Mouse (Mus musculus) hindbrain, embryonic 10.5 days (tissue): ENCODE data around the gene Gpc1. TPM values are rescaled to one million over a fixed set of nuclear protein-coding genes. Genes with fewer than 3 reads are reported as not detected.
A peak's percentile ranks its signal among the peaks of the same experiment; 100 is the strongest.

Experiments
- DNase-seq: peaks from one replicate; pipeline ENCODE4 v3.0.0-alpha.2; 2017; ENCODE audit warnings: low spot score
- H3K27ac ChIP-seq: fragments of 300-500 bp; sonication (generic); 2 replicates; pipeline ENCODE4 v1.5.1; 2016; ENCODE audit warnings: mild to moderate bottlenecking, moderate library complexity
- H3K27me3 ChIP-seq: fragments of 300-500 bp; sonication (generic); 2 replicates; pipeline ENCODE4 v1.6.1; 2016; ENCODE audit warnings: mild to moderate bottlenecking; ENCODE audit not compliant: poor library complexity, insufficient read depth, severe bottlenecking
- H3K36me3 ChIP-seq: fragments of 300-500 bp; sonication (generic); 2 replicates; pipeline ENCODE4 v1.6.1; 2016; ENCODE audit warnings: mild to moderate bottlenecking, moderate library complexity
- H3K4me1 ChIP-seq: fragments of 300-500 bp; sonication (generic); replicated peaks from 2 replicates; pipeline ENCODE4 v1.6.1; 2016; ENCODE audit warnings: mild to moderate bottlenecking
- H3K4me3 ChIP-seq: fragments of 300-500 bp; sonication (generic); 2 replicates; pipeline ENCODE4 v1.5.1; 2016; ENCODE audit warnings: mild to moderate bottlenecking, moderate library complexity
- H3K9me3 ChIP-seq: fragments of 300-500 bp; sonication (generic); 2 replicates; pipeline ENCODE4 v1.6.1; 2016; ENCODE audit warnings: mild to moderate bottlenecking, moderate library complexity
- WGBS: fragments of 180-500 bp; shearing (Covaris S2); methylation state at CpG from one replicate; pipeline ENCODE4 v1.1.7; 2016; 5-methylcytosine and 5-hydroxymethylcytosine counted together
- polyA plus RNA-seq: library from polyadenylated mRNA; unstranded; fragments of >200 nt; fragmentation: Nextera tagmentation; extraction: Ambion mirVana; gene quantifications from 2 replicates; pipeline ENCODE4 v1.2.1, GENCODE M21; 2016

Gpc1 gene
- polyA plus RNA-seq, 1 experiment from 2014 or later: 72.1 TPM

GRCm38 (mm10) chr1:92805181-92805580 lies 26.3 kb upstream of the Gpc1 start:
- DNase-seq: no peak
- 83% methylated on average over 5 of the region's 5 CpGs for WGBS
- Histone ChIP-seq H3K4me3 (no peak overlapping the region), H3K27me3 (no peaks in the 10 kb centered on the region), H3K9me3 (peaks cover 8% of the 10 kb centered on the region; the same call in 1 of the 2 replicates), H3K4me1 (0 out of 2 replicates have a peak, but pooled peaks cover 4% of the 10 kb centered on the region), H3K27ac (no peak overlapping the region), H3K36me3 (no peaks in the 10 kb centered on the region)

- Histone ChIP-seq H3K9me3 (peaks cover 8% of the 10 kb centered on the region; the same call in 1 of the 2 replicates), H3K4me3 (no peak overlapping the region), H3K36me3 (no peaks in the 10 kb centered on the region), H3K27ac (no peak overlapping the region), H3K27me3 (no peaks in the 10 kb centered on the region), H3K4me1 (0 out of 2 replicates have a peak, but pooled peaks cover 4% of the 10 kb centered on the region)
- DNase-seq: no peak
- WGBS: 66% methylated on average over 2 of the region's 2 CpGs
Measured at GRCm38 (mm10) chr1:92805836-92806235, 25.6 kb upstream of the Gpc1 start.

DNA sequence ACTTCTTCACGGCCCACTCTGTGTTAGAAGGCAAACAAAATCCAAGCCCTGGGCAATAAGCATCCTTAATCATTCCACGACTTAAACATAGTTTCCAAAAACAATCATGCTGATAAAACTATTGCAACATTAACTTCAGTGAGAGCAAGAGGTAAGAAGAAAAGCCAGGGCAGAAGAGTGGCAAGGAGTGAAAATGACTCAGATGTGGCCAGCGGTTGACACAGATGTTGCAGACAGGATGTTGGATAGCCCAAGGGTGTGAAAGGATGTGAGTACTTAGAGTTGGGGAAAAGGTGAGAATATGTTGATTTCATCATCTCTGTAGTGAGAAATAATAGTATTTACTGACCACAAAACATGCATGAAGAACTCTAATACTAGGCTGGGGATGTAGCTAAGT lies 24.7 kb upstream of the Gpc1 start:
- H3K4me1 ChIP-seq: 0 out of 2 replicates have a peak, but pooled peaks cover 4% of the 10 kb centered on the region
- no peaks in the 10 kb centered on the region for H3K27me3 ChIP-seq
- DNase-seq: no peak
- no peak overlapping the region for H3K4me3 ChIP-seq
- H3K9me3 ChIP-seq: peaks cover 8% of the 10 kb centered on the region; the same call in 1 of the 2 replicates
- 88% methylated on average over 3 of the region's 3 CpGs for whole genome bisulfite sequencing
- H3K36me3 ChIP-seq: no peaks in the 10 kb centered on the region
- no peak overlapping the region for H3K27ac ChIP-seq

- H3K4me1 ChIP-seq: no peaks in the 10 kb centered on the region
- no peaks in the 10 kb centered on the region for H3K27me3 ChIP-seq
- no peak overlapping the region for H3K27ac ChIP-seq
- no peaks in the 10 kb centered on the region for H3K36me3 ChIP-seq
- H3K9me3 ChIP-seq: peaks cover 11% of the 10 kb centered on the region; the same call in 1 of the 2 replicates
- 74% methylated on average over 4 of the region's 4 CpGs for WGBS
- DNase-seq: no peak
- H3K4me3 ChIP-seq: no peak overlapping the region
Measured at GRCm38 (mm10) chr1:92809621-92810020, 21.8 kb upstream of the Gpc1 start.

- WGBS: 75% methylated on average over 5 of the region's 5 CpGs
- Histone ChIP-seq H3K4me3 (no peak overlapping the region), H3K36me3 (no peaks in the 10 kb centered on the region), H3K9me3 (peaks cover 8% of the 10 kb centered on the region; the same call in 1 of the 2 replicates), H3K27me3 (no peaks in the 10 kb centered on the region), H3K27ac (no peak overlapping the region), H3K4me1 (peaks cover 9% of the 10 kb centered on the region)
- no peak for DNase-seq
Measured at GRCm38 (mm10) chr1:92814319-92814718, 17.1 kb upstream of the Gpc1 start.

- no peak for DNase-seq
- Histone ChIP-seq H3K4me3 (no peak overlapping the region), H3K9me3 (0 out of 2 replicates have a peak, but pooled peaks cover 3% of the 10 kb centered on the region), H3K27ac (no peak overlapping the region), H3K27me3 (no peaks in the 10 kb centered on the region), H3K4me1 (peaks cover 9% of the 10 kb centered on the region), H3K36me3 (no peaks in the 10 kb centered on the region)
- WGBS: 58% methylated on average over 9 of the region's 9 CpGs
Measured at GRCm38 (mm10) chr1:92815100-92815499, 16.3 kb upstream of the Gpc1 start.

- Histone ChIP-seq H3K27ac (no peak overlapping the region), H3K27me3 (no peaks in the 10 kb centered on the region), H3K36me3 (no peaks in the 10 kb centered on the region), H3K4me1 (peaks cover 9% of the 10 kb centered on the region), H3K9me3 (0 out of 2 replicates have a peak, but pooled peaks cover 3% of the 10 kb centered on the region), H3K4me3 (no peak overlapping the region)
- 83% methylated on average over 5 of the region's 5 CpGs for WGBS
- no peak for DNase-seq
Measured at GRCm38 (mm10) chr1:92815756-92816294, 15.6 kb upstream of the Gpc1 start.

DNA sequence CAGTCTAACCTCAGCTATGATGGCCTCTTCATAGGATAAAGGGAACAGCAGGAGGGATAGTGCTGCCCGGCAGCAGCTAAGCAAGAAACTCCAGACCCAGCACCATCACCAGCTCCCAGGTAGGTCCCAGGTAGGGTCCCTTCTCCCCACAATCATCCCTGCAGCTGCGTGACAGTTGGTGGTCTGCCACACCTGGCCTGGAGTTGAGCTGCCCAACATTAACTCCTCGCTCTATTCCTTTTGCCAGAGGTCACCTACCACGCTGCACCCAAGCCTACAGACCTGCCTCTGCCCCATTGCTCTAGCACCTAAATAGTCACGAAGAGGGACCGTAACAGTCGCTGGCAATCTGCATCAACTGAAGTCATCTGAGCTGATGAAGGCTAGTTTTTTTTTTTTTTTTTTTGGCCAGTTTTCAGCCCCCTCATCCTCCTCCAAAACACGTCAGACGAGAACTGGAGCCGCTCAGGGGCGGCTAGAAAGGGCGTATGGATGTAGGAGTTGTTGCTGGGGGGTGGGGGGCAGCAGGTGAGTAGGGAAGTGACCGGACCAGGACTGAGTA lies 738 bp upstream of the Gpc1 start:
- WGBS: 7% methylated on average over 13 of the region's 13 CpGs
- Histone ChIP-seq H3K27ac (peak overlapping the region; percentile 98), H3K9me3 (no peaks in the 10 kb centered on the region), H3K4me1 (peaks cover 51% of the 10 kb centered on the region), H3K36me3 (peaks cover 15% of the 10 kb centered on the region), H3K27me3 (peaks cover 18% of the 10 kb centered on the region), H3K4me3 (peak overlapping the region; percentile 76)
- no peak for DNase-seq

DNA sequence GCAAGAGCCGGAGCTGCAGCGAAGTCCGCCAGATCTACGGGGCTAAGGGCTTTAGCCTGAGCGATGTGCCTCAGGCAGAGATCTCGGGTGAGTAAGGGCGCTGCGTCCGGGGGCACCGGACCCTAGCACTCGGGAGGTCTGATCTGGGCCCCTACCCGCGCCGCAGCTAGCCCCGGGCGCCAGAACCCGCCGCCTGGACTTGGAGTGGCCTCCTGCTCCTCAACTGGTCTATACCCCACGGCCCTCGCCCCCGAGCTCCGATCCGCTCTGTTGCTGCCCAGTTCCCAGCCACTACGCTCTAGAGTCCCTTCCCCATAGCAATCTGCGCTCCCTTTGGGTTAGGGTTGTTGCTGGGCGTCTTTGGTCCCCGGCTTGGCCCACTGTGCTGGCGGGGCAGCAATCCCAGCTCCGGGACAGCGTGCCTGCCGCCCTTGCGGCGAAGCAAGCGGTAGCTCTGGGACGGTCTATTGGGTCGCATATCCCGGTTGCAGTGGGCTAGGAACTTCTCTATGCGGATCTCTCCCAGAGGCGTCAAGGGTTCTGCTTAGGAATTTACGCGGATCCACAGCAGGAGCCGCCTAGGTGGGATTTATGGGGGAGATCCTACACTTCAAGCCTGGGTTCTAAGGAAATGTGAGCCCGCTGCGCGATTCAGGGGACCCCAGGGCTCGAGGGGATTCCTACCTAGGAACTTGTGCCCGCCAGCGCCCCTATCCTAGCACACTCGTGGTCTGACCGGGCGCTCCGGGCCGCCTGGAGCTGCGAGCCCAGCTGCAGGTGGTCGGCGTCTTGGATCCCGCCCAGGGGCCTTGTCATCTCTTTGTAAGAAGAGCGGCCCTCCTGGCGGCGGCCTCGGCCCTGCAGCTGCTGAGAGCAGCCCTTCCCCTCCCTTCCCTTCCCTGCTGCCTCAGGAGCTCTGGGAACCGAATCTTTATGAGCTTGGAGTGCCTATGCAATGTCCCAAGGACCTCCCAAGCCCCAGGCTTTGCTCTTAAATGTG lies 866 bp downstream of the Gpc1 start:
- H3K9me3 ChIP-seq: no peaks in the 10 kb centered on the region
- DNase-seq: peak; percentile 81
- peak overlapping the region; percentile 98 for H3K27ac ChIP-seq
- H3K27me3 ChIP-seq: peaks cover 18% of the 10 kb centered on the region
- H3K4me1 ChIP-seq: peaks cover 49% of the 10 kb centered on the region
- peak overlapping the region; percentile 76 for H3K4me3 ChIP-seq
- peaks cover 31% of the 10 kb centered on the region for H3K36me3 ChIP-seq
- WGBS: under 1% methylated on average over 62 of the region's 62 CpGs

DNA sequence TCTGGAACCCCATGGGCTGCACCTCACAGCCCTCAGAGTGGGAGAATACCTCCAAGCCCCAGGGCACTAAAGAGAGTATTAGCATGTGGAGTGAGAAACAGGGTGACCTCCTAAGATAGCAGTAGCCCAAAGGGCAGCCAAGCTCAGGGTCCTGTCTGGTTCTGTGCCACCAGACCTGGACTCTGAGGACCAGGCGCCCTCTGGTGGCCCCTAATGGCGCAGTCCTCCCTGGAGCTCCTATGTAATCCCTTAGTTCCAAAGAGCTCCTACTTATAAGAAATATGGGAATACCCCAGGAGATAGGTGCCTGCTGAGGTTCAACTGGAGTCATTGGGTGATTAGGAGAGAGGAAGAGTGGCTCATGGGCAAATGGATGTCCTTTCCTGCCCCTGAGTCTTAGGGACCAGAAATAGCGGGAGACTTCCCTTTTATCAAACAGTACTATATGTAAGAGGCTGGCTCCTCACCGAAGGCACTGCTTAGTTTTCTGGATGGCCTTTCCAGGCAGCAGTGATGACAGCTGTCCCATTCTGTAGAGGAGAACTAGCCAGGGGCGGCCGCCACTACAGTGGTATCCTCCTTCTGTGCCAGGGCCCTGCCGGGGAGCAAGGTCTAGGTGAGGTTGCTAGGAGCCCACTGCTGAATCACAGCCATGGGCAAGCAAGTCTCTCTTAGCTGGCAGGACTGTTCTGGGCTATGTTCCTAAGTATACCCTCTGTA lies 2.7 kb downstream of the Gpc1 start:
- WGBS: 64% methylated on average over 7 of the region's 7 CpGs
- H3K4me3 ChIP-seq: peak overlapping the region; percentile 76; the same call in 1 of the 2 replicates
- H3K9me3 ChIP-seq: no peaks in the 10 kb centered on the region

DNA sequence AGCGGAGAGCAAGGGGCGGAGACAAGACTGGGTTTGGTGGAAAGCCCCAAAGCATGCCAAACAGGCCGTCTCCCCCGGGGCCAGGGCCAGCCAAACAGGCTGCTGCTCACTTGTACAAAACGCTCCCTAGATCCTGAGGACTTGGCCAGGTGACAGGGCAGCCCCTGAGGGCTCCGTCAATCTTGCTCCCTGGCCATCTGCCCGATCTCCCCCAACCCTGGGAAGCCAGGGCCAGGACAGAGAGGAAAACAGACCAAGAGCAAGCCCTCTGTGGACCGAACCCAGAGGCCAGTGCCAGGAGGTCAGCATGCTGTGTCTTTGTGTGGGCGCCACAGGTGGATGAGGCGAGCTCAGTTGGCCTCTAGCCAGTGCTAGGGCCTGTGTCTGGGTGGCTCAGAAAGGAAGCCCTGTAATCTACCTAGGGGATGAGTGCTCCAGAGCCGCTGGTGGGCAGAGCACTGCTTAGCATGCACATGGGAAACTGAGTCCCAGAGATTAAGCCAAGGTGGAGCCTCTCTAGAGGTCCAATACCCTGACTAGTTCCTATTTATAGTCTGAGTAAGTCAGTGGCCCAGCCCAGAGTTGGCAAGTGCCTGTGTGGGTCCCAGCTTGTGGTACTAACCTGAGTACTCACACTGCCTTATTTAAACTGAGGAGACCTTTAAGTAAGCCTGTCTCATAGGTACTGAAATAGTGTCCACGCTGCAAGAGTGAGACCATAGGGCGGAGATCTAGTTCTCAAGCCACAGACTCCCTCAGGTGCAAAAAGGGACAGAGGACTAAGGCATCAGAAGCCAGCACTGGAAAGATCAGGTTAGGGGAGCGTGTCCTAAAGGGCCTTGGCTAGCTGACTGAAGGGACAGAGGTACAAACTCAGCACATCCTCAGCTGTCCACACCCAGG lies 6.7 kb downstream of the Gpc1 start:
- Histone ChIP-seq H3K4me3 (no peak overlapping the region), H3K9me3 (no peaks in the 10 kb centered on the region), H3K4me1 (peaks cover 37% of the 10 kb centered on the region), H3K27ac (no peak overlapping the region), H3K27me3 (no peaks in the 10 kb centered on the region), H3K36me3 (peaks cover 71% of the 10 kb centered on the region)
- no peak for DNase-seq
- WGBS: 82% methylated on average over 14 of the region's 14 CpGs

More for the DNA sequence above, 2.7 kb downstream of the Gpc1 start:
- Histone ChIP-seq H3K27ac (no peak overlapping the region), H3K27me3 (peaks cover 13% of the 10 kb centered on the region), H3K4me1 (peaks cover 55% of the 10 kb centered on the region), H3K36me3 (peaks cover 44% of the 10 kb centered on the region)
- peak; percentile 85 for DNase-seq
